Mouse (Mus musculus) liver, postnatal 0 days (tissue): ENCODE data around the gene Rad51b.

Experiments used
- CTCF ChIP-seq: sonication (generic); IDR thresholded peaks from 2 replicates; pipeline ENCODE4 v1.5.1; 2016; ENCODE audit warnings: antibody characterized with exemption, low read depth
- EP300 ChIP-seq: IDR thresholded peaks from 2 replicates; pipeline ENCODE4 v1.6.1; 2016; ENCODE audit warnings: antibody characterized with exemption, low read depth, mild to moderate bottlenecking

- TF ChIP-seq CTCF, result no peak
- TF ChIP-seq EP300, result no peak
Measured at GRCm38 (mm10) chr12:79490626-79491025, 193.5 kb downstream of the Rad51b start.
